Mouse (Mus musculus): Measurements from ENCODE around the gene Gapvd1.
"Not testable (repeated sequence)": the region's sequence is repeated elsewhere in the genome, so short reads cannot be mapped to it uniquely, and the experiment has no call there.

Gene Gapvd1

DNA sequence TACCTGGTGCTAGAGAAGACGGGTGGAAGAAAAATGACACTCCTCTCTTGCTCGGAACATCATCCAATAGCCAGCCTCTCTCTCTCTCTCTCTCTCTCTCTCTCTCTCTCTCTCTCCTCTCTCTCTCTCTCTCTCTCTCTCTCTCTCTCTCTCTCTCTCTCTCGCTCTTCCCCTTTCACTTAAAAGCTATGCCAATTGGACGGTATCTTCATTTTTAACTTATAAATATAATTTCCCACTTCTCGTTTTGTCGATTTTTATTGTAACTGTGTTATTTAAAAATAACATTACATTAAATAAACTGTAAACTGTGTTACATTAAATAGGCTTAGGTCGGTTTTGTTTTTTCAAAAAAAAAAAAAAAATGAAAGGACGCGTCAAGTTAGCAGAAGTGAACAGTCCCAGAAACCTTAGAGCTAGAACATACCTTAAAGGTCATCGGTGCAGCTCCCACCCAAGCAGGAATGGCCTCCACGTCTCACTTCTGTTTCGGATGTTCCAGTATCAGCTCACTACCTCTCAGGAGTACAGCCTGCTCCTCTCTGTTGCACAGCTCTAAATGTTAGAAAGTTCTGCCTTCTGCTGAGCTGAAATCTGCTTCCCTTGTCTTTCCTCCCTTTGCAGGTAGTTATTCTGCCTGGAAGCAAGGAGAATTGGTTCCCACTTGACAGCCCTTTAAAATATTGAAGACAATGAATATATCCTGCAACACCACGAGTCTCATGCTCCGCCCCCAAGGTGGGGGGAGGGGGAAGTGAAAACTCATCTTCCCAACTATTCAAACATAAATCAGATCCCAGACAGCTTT, at the start of gene Gapvd1:
Gapvd1 (minus strand) TSS at position 682 of the 808 bp plus-strand sequence.
- DNase-seq, result peak; percentile 40 to 43

DNA sequence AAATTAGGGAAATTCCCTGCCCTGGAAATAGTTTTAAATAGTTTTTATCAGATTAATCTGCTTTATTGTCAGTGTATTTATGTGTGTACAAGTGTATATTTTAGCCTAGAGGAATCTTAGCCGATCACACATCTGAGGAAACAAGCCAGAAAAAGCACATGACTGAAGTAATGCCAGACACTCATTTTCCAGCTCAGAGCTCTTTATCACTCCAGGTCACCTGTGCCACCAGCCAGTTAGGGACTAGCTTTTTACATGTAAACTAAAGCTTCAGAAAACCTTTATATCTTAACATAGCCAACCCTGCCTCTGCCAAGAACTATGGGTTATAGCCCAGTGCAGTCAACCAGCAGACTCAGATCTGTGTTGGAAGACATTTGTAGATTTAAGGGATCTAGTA, 49.8 kb upstream of the Gapvd1 start:
- DNase-seq, result no peak

DNA sequence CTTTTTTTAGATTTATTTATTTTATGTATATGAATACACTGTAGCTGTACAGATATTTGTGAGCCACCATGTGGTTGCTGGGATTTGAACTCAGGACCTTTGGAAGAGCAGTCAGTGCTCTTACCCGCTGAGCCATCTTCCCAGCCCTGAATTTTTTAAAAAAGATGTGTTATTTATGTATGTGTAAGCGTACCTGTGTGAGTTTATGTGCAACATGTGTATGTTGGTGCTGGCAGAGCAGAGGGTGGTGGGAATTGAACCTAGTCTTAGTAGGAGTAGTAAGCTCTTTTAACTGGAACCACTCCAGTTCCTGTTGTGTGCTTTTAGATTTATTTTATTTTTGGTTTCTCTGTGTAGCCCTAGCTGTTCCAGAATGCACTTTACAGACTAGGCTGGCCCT, 49.1 kb upstream of the Gapvd1 start:
- DNase-seq, result no peak

DNA sequence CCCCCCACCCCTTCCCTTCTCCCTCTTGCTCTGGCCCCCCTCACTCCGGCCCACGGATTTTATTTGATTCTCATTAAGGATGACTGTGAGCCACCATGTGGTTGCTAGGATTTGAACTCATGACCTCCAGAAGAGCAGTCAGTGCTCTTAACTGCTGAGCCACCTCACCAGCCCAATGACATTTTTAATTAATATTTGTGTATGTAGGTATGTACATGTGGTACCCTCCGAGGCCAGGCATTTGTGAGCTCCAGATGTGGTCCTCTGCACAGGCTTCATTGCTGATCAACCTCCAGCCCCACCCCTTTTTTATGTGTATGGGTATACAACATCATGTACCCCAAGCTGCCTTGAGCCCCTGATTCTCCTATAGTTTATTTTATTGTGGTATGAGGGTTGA, 48.7 kb upstream of the Gapvd1 start:
- no peak for DNase-seq

DNA sequence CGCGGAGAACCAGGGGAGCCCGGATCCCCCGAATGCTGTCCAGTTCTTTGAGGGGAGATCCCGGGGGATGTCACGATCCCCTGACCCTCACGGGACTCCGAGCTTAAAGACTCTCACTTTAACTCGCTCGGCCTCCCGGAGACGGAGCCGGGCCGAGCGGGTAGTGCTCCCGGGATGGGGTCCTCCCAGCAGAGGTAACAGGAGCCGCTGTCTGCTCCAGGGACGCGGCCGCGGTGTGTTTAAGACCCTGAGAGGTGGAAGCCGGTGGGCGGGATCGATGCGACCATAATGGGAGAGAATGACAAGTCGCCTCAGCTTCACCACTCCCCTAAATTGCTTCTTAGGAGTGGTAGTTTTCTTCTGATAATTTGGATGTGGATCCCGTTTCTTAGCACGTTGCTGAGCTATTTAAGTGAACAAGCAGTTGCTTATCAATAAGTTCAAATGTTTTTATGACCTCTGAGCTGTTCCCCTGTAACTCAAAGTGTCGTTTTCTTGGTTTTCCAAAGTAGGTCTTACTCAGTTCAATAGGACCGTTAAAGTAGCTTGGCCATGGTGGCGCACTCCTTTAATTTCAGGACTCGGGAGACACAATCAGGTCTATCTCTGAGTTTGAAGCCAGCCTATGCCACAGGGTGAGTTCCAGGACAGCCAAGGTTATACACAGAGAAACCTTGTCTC, 47.7 kb upstream of the Gapvd1 start:
- DNase-seq, result peak in 1 of 2 experiments; percentile 55

DNA sequence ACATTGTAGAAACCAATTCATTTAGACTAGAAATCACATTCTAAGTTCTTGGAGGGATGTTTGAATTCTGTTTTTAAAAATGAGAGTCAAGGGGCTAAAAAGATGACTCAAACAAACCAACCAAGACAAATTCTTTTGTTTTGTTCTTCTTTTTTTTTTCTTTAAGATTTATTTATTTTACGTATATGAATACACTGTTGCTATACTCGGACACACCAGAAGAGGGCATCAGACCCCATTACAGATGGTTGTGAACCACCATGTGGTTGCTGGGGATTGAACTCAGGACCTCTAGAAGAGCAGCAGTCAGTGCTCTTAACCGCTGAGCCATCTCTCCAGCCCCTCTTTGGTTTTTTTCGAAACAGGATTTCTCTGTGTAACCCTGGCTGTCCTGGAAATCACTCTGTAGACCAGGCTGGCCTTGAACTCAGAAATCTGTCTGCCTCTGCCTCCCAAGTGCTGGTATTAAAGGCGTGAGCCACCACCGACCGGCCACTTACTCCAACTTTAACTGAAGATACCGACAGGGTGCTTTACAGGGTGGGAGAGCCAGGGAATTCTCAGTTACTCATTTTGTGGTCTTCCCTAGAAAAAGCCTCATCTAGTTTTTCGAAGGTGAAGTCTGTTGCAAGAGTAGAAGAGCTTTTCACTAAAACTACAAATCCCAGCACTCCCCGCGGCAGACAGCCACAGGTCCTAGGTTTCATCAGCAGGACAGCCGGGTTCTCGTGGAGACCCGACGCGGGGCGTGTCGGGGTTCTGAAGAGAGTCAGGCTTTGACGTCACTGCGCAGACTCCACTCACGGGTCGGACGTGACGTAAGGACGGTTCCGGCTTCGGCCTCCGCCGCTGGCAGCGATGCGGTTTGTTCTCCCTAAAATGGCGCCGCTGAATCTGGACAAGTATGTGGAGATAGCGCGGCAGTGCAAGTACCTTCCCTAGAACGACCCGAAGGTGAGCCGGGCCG, 46.8 kb upstream of the Gapvd1 start:
- peak; percentile 94 to 97 for DNase-seq

DNA sequence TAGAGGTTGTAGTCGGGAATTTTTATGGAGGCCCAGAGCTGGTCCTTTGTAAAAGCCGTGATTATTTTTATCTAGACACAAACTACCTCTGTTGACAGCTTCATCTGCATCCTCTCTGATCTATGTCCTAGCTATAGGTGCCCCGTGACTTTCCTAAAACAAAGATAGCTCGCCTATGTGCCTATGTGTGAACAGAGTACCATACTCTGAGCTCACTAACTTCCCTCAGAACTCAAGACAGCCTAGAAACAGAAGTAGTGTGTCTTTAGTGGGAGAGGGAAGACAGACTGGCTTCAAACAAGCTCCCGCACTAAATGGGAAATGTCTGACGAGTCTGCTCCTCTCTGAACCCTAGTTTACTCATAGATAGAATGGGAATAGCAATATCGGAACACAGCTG, 45.3 kb upstream of the Gapvd1 start:
- no peak for DNase-seq

DNA sequence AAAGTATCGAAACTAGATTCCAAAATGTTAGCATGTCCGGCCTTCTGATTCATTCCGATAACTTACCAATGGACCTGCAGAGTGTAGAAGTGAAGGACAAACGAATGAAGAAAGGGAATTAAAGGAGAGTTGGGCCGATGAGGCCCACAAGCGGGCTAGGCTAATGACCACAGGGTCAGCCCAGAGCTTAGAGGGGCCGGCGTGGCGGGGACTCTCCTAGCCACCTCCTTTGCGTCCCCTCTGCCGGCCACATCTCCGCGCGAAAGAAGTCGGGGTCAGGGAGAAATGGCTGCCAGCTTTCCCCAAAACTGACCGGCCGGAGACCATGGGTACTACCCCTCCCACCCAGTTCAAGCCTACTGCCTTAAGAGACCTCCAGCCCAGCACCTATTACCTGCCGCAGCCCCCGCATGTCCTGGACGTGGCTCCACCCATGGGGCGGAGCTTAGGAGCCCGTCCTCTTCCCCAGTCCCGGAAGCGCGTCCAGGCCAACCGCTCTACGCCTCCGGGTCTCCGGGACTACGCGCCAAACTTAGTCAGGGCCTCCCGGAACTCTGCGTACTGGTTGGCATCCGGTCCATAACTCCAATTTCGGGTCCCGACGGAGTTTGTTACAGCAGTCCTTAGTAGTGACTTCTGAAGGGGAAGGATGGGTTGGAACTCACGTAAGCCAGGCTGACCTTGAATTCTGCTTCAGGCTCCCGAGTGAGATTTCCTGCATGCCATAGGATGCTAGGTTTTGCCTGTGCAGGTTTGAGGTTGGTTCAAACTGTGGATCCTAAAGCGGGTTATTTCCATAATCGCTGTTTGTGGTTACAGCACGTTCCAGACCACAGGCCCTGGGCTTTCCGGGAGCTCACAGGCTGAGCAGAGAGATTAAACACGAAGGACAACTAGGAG, 44.6 kb upstream of the Gapvd1 start, which contains the start of gene Rabepk:
Rabepk (minus strand) TSS at position 556 of the 900 bp plus-strand sequence.
- peak; percentile 87 to 92 for DNase-seq

DNA sequence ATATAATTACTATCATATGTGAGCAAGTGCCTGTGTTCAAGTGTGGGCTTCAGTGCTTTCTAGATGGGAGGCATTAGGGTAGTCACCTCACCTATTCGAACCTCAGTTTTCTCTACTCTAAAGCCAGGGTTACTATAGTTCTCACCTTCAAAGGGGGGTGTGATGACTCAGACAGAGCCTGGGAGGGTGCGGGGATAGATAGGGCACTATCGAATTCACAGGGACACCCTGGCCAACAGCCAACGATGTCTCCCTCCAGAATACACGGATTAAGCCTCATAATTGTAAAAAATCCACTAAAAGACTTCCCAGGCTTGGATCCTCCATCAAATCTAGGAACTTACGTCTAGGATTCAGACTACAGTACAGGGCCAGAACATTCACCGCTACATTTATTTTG, 40.4 kb upstream of the Gapvd1 start:
- DNase-seq, result no peak

DNA sequence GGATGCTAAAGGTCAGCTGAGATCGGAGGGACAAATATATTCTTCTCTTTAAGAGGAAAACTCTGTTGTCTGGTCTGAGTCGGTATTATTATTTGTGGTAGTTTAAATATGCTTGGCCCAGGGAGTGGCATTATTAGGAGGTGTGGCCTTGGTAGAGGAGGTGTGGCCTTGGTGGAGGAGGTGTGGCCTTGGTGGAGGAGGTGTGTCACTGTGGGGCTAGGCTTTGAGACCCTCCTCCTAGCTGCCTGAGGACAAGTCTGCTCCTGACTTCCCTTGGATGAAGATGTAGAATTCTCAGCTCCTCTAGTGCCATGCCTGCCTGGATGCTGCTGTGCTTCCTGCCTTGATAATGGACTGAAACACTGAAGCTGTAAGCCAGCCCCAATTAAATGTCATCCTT, 39.5 kb upstream of the Gapvd1 start:
- no peak for DNase-seq

DNA sequence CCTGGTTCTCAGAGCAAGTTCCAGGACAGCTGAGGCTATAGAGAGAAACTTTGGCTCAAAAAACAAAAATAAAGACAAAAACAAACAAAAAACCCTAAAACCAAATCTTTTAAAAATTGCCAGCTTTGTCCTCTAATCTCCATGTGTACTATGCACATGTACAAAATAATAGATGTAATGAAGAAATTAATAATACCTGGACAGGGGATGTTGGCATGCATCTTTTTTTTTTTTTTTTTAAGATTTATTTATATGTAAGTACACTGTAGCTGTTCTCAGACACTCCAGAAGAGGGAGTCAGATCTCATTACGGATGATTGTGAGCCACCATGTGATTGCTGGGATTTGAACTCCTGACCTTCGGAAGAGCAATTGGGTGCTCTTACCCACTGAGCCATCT, 37.5 kb upstream of the Gapvd1 start:
- not testable (repeated sequence) for DNase-seq

DNA sequence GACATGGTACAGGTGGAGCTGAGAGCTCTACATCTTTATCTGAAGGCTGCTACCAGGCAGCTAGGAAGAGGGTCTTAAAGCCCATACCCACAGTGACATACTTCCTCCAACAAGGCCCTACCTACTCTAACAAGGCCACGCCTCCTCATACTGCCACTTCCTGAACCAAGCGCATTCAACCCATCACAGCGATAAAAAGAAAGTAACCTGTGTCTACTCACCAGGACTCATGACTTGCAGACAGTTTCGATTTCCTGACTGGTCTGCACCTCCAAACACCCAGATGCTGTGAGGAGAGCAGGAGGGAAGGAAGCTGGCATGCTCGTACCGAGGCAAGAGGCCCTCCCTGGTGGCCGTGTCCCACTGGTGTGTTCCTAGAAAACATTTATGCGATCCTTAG, 35.2 kb upstream of the Gapvd1 start:
- DNase-seq, result peak; percentile 57 to 74

DNA sequence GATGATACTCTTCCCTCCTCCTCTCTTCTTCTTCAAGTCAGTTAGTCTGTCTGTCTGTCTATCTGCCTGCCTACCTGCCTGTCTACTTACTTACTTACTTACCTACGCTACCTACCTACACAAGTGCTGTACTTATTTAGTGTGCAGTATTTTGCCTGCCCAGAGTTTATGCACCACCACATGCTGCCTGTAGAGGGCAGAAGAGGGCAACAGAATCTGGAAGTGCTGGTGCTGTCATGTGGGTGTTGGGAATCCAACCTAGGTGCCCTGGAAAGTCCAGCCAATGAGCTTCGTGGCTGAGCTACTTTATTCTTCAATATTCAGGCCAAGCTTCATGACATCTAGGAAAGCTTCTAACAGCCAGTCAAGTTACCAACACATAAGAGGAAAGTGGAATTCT, 29.1 kb upstream of the Gapvd1 start:
- peak; percentile 50 to 60 for DNase-seq

DNA sequence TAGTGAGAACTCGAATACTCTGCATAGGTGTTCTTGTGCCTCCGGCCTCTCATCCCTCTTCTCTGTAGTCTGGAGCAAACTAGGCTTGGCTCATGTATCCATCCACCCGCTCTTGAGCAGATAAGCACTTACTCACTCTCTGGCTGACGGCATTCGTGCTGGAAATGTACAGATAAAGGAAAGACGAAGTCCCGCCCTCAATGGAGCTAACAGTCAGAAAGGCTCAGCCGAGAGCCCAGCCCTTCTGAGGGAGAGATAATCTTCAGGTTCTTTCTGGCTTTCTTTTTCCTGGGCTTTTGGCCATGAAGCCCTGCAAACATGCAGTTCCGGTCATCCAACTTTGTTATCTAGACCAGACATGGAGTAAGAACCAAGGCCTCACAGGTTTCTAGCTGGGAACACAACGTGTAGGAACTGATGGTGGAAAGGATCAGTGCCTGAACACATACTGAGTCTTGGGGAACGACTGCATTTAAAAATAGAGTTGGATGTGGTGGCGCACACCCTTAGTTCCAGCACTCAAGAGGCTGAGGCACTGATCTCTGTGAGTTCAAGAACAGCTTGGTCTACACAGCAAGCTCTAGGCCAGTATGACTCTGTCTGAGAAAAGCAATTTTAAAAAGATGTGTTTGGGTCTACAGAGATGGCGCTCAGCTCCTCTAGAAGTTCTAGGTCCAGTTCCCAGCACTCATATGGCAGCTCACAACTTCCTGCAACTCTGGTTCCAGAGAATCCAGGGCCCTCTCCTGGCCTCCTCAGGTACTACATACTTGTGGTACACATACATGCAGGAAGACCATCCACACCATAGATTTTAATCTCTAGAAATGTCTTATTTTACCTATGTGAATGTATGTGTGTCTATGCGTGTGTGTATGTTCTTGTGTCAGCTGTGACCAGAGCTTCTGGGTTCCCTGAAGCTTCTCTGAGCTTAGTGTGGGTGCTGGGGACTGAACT, 28.3 kb upstream of the Gapvd1 start:
- DNase-seq, result no peak

DNA sequence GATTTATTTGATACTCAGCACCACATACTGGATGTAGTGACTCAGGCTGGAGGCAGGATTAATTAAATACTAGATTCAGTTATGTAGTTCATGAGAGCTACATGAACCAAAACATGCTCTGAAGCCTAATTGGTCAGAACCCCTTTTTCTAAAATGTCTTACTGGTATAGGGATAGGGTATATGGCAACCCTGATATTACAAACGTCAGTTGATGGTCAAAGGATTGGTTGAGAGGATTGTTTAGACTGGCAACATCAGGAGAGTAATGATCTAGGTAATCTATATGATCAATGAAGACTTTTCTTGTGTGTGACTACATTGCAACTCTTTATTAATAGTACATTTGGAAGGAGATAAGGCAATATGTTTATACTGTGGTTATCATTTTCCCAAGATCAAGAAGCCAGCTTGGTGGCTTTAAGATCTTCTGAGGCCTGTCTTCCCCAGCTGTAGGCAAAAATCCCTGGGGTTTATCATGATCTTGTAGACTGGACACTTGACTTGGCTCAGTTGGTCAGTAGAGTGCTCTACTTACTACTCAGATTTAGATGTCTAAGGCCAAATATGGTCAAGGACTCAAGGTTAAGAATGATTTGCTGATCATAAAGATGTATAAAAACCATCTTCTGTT, 22.3 kb upstream of the Gapvd1 start:
- DNase-seq, result no peak

DNA sequence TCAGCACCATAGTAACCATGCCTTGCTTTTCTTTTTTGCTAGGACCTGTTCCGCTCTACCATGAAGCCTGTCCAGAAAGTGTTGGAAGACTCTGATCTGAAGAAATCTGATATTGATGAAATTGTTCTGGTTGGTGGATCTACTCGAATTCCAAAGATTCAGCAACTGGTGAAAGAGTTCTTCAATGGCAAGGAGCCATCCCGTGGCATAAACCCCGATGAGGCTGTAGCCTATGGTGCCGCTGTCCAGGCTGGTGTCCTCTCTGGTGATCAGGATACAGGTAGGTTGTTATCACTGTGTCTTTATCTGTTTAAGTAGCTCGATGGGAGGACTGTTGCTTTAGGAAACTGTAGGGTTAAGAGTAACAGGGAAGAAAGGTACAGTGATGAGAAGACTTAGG, 19.5 kb upstream of the Gapvd1 start:
- DNase-seq, result no peak

DNA sequence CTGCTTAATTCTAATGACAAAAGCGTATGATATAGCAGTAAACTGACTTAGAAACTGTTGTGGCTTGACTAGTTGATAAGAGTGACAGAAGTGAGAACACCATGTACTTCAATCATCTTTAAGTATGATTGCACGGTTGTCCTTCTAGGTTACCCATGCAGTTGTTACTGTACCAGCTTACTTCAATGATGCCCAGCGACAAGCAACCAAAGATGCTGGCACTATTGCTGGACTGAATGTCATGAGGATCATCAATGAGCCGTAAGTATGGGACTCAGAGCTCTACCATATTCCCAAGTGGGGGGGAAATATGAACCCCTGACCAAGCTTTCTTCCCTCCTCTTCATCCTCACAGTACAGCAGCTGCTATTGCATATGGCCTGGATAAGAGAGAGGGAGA, 18.6 kb upstream of the Gapvd1 start:
- no peak for DNase-seq

DNA sequence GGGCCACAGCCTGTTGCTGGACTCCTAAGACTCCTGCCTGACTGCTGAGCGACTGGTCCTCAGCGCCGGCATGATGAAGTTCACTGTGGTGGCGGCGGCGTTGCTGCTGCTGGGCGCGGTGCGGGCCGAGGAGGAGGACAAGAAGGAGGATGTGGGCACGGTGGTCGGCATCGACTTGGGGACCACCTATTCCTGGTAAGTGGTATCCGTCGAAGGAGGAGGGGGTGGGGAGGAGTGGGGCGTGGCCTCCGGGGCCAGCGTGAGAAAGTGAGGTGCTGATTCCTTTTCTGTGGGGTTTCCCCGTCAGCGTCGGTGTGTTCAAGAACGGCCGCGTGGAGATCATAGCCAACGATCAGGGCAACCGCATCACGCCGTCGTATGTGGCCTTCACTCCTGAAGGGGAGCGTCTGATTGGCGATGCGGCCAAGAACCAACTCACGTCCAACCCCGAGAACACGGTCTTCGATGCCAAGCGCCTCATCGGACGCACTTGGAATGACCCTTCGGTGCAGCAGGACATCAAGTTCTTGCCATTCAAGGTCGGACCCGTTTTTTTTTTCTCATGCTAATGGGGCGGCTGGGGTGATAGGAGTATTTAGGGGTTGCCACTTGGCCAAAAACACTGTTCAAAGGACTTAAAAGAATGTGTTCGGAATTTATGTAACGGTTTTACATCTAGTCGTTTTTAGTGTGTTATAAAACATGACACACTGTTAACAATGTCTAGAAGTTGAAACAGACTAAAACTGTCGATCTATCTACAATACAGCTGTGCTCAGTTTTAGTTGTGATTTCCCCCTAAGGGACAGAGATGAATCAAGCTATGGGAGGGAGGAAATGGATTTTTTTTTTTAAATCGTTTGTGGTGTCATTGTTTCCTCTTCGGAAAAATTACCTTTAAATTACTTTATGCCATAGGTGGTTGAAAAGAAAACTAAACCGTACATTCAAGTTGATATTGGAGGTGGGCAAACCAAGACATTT, 17.5 kb upstream of the Gapvd1 start:
- DNase-seq, result peak in 1 of 2 experiments; percentile 75

Data from thymus, postnatal 36 days (tissue).